Mouse (Mus musculus): ENCODE results near the gene Wdr45.
"Not testable (repeated sequence)": the region's sequence is repeated elsewhere in the genome, so short reads cannot be mapped to it uniquely, and the experiment has no call there.

The Wdr45 gene

DNA sequence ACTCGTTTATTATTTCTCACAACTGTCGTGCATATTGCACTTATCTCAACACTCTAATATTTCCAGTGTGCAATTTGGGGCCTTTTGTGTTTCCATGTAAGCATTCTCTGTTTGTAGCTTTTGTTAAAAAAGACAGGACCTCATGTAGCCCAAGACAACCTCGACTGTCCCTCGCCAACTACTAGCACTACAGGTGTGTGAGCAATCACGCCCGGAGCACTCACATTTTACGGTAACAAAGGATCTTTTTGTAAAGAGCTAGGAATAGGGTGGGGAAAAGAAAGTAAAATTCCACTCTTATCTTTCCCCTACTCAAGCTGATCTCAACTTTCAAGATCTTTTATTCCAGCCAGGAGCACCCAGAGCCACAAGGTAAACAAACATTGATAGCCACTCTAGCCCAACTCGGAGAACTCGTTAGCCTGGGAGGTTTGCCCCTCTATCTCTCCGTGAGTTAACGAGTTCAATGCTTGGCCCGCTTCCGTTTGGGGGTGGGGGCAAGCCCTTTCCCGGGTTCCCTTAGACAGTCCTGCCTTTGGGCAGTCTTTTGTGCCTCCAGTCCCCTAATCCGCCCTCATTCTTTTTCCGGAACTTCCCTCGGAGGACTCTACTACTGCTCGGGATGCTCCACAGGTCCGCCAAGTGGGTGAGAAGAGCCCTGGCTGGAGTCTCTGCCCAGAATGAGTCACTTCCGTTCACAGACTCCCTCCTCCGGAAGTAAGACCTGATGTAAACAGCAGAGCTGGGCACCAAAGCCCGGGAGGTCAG lies 7.6 kb downstream of the Wdr45 start, which contains the start of gene Gm45208:
Gm45208 (plus strand) TSS at position 732 of the 768 bp plus-strand sequence.
- peak; percentile 59 for DNase-seq (ENCODE audit: low read depth)

DNA sequence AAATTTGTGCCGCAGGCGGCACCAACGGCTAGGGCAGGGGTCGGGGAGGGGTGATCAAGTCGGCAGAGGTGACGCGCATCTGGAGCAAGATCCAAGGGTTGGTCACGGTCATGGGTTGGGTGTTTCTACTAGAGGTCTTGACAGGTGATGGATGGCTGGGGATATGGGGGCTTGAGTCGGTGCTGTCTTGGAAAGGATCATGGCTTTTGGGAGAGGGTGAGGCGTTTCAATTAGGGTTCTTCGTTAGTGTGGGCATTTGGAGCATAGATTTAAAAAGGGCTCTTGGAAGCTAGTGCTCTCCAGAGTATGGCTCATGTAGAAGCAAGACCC lies 8.1 kb downstream of the Wdr45 start:
- DNase-seq (ENCODE audit: low read depth): no peak

DNA sequence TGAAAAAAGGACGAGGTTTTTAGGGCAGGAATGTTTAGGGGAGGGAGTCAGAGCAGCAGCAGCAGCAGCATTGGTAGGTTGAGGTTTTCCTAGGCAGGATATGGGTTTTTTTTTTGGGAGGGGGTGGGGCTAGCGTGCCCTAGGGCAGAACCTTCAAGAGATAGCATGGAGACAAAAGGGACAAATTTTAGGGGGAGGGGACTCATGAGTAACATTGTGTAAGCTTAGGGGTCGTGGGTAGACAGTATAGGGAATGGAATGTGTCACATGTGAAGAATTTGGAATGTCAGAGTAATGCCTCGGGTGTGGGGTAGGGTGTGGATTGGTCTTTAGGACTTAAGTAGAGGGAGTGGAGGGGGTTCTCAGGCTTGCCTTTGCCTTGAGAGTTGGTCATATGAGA lies 8.6 kb downstream of the Wdr45 start:
- no peak for DNase-seq (ENCODE audit: low read depth)

DNA sequence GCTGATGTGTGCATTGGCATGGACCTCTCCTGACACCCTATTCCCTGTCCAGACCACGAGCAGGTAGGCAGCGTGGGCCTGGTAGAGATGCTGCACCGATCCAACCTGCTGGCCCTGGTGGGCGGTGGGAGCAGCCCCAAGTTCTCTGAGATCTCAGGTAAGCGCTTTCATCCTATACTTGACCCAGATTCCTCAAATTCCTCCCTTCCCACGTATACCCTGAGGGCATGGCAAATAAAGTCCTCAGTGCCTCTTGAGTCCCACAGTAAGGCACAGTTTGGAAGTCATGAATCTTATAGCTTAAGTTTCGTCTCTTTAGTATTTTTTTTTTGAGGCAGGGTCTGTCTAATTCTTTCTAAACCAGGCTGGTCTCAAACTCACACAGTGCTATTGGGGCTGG lies 10.0 kb downstream of the Wdr45 start:
- DNase-seq (ENCODE audit: low read depth): no peak

DNA sequence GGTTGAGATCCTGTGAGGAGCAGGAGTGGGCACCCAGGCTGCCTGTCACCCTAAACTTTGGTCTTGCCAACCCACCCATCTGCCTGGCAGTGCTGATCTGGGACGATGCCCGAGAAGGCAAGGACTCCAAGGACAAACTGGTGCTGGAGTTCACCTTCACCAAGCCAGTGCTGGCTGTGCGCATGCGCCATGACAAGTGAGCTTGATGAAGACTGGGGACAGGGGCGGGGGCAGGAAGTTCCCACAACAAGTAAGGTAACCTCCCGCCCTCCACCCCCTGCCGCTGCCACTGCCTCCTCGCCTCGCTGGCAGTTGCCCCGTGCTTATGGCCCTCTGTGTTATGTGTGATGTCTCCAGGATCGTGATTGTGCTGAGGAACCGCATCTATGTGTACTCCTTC lies 11.7 kb downstream of the Wdr45 start:
- DNase-seq (ENCODE audit: low read depth): no peak

DNA sequence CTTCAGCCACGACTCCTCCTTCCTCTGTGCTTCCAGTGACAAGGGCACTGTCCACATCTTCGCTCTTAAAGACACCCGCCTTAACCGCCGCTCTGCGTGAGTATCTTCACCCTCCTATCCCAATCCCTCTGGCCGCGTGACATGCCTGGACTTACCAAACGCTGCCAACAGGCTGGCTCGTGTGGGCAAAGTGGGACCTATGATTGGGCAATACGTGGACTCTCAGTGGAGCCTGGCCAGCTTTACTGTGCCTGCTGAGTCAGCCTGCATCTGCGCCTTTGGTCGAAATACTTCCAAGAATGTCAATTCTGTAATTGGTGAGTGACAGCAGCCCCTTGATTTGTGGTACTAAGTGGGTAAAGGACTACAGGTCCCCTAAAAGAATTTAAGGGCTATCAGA lies 13.0 kb downstream of the Wdr45 start:
- DNase-seq (ENCODE audit: low read depth): no peak

DNA sequence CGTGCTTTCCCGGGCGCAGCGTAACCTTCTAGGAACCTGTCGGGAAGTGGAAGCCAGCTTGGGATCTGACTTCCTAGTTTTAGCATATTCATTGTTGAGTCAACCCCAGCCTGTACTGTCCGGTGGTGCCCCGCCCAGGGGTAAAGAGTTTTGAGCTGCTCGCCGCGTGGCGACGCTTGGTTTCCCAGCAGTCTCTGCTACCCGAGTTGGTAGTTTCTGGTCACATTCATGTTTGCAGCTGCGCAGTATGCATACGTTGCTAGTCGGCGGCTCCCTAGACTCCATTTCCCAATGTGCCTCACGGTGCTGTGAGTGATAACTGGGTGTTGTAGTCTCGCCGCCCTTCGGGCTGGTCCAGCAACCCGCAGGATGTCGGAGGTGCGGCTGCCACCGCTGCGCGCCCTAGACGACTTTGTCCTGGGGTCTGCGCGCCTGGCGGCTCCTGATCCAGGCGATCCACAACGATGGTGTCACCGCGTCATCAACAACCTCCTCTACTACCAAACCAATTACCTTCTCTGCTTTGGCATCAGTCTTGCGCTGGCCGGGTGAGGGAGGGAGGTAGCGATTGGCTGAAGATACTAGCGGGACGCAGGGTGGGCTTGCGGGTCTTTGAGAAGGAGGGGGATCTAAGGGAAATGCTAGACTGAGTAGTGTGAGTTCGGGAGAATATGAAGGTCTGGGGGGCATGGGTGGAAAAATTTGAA lies 14.2 kb downstream of the Wdr45 start, which contains the start of gene Praf2:
Praf2 (plus strand) TSS at position 225 of the 707 bp plus-strand sequence.
- peak; percentile 73 for DNase-seq (ENCODE audit: low read depth)

DNA sequence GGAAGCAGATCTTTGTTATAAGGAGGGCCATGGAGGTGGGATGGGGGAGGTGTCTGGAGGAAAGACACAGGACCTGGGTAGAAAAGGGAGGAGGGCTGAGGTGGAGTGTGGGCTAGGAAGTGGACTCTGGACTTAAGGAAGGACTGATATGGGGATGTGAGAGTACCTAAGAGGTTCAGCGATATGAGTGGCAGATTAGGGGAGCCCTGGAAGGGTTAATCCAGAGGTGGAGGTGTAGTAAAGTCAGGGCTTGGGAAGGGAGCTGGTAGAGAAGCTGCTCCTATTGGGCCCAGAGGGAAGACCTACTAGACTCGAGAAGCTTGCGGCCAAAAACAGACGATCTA lies 14.8 kb downstream of the Wdr45 start:
- no peak for DNase-seq (ENCODE audit: low read depth)

DNA sequence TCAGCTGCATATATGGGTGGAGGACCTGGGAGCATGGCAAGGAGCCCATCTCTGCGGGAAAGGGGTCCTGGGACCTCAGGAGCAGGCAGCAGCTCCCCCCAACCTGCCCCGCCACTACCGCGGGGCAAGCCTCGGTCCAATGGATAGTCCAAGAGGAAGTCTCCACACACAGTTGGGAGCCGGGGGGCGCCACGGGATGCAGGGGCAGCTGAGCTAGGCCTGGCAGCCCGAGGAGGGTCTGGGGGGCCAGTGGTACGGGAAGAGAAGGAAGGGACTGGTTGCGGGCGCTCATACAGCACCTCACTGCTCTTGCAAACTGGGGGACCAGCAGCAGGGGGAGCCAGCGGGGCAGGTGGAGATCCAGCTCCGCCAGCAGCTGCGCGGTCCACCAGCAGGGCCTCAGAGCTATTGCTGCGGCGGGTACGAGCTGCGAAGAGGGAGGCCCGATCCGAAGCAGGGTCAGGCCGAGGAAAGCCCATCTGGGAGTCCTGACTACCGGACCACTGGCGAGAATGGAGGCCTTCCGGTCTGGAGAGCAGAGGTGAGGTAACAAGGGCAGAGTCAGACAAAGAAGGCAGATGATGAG lies 19.5 kb downstream of the Wdr45 start:
- DNase-seq (ENCODE audit: low read depth): peak; percentile 55

DNA sequence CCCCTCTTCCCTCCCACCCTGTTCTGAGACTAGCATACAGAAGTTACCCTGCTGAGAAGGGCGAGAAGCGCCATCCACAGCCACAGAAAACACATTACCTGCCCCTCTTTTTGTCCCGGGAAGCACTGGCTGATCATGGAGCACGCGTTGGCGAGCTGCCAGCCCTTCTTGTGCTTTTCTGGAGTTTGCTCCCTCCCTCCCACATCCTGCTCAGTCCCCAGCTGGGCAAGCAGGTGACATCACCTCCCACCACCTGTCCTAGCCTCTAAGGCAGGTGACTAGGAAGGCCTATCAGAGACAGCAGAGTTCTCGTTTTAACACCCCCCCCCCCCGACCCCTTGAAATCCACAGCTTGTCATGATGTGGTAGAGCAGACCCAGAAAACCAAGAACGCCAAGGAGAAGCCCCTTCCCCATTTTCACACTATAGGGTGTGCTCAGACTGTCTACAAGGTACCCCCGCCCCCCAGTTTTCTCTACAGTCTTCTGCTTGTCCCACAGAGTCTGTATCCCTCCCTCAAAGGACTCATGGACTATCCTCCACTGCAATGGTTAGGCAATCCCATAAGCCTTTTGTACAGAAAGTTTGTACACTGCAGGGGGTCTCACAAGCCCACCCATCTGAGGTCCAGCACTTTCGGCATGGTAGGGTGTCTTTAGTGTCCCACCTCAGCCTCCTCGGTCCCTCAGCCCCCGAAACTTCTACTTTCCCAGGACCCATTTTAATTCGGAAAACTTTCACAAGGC lies 25.4 kb downstream of the Wdr45 start:
- no peak for DNase-seq (ENCODE audit: low read depth)

DNA sequence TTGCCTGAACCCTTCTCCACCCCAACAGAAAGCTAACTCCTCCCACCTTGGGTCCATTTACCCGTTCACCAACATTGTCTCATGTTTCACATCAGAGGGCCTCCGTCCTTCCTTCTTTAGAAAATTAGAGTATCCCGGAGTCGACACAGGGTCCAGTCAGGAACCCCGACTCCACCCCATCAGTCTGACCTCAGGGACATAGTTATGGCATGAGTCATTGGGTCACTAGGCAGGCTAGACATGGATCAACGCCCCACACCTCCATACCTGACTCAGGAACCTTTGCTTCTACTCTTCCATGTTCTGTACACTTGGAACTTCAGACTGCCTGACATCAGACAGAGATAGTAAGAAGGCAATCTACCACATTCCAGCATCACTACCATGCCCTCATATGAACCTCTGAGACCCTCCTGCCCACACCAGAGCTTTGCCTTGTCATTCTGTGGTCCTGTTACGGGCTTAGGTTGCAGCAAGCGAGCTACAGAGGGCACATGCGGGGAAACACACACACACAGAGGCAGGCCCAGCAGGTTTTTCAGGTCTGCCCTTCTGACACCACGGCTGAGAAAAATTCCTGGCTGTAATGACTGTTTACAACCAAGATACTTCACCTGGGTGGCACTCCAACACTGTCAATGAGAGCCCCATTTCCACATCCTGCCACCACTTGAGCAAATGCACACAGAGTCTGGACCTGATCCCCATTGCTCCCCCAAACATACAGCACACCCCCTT lies 26.1 kb downstream of the Wdr45 start:
- no peak for DNase-seq (ENCODE audit: low read depth)

DNA sequence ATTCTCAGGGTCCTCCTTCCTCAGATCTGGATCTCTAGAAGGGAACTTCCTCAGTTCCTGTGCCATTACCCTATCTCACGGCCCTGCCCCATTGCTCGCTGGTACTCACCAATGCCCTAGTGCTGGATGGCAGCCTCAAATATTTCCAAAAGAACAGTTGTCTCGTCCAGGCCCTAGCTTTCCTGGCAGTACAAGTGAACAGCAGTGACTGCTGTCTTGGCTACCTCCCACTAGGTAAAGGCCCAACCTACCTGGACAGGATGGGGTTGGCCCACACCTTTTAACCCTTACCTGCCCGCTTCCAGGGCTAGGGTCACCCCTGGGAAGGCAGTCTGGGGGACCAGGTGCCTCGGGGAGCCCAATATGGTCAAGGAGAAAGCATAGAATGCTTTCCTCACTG lies 27.0 kb downstream of the Wdr45 start:
- DNase-seq (ENCODE audit: low read depth): no peak

DNA sequence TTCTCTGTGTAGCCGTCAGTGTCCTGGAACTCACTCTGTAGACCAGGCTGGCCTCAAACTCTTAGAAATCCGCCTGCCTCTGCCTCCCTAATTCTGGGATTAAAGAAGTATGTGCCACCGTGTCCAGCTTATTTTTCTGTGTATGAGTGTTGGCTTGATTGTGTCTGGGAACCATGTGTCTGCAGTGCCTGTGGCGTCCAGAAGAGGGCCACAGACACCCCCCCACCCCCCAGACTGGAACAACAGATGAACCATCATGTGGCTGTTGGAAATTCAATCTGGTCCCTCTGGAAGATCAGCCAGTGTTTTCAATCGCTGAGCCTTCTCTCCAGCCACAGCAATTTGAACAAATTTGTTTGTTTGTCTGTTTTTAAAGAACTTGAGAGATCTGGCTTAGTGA lies 29.3 kb downstream of the Wdr45 start:
- DNase-seq (ENCODE audit: low read depth): no peak

DNA sequence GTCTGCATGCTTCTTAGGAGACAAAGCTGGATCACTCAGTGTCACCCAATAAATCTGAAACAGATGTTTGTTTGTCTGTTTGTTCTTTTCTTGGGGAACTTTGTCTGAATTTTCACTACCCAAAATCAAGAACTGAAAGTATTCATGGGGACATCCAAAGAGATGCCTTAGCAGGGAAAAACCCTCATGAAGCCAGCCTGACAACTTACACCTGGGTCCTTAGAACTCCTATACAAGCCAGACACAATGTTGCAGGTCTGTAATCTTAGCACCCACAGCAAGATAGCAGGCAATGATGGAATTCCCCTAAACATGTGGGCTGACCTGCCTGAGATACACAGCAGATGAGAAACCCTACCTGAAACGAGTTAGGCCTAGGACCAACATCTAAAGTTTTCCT lies 30.8 kb downstream of the Wdr45 start:
- no peak for DNase-seq (ENCODE audit: low read depth)

DNA sequence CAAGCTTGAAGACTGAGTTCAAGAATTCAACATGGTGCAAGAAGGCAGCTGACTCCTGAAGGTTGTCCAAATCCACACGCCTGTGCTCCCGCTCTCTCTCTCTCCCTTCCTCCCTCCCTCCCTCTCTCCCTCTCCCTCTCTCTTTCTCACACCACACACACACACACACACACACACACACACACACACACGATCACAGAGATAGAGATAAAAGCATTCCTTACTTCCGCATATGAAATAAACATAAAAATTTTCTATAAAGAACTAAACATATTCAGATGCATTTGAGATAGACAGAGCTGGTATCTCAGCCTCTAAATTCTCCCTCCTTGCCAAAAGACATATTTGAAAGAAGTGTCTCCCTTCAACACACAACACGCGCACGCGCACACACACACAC lies 31.3 kb downstream of the Wdr45 start:
- DNase-seq (ENCODE audit: low read depth): no peak

DNA sequence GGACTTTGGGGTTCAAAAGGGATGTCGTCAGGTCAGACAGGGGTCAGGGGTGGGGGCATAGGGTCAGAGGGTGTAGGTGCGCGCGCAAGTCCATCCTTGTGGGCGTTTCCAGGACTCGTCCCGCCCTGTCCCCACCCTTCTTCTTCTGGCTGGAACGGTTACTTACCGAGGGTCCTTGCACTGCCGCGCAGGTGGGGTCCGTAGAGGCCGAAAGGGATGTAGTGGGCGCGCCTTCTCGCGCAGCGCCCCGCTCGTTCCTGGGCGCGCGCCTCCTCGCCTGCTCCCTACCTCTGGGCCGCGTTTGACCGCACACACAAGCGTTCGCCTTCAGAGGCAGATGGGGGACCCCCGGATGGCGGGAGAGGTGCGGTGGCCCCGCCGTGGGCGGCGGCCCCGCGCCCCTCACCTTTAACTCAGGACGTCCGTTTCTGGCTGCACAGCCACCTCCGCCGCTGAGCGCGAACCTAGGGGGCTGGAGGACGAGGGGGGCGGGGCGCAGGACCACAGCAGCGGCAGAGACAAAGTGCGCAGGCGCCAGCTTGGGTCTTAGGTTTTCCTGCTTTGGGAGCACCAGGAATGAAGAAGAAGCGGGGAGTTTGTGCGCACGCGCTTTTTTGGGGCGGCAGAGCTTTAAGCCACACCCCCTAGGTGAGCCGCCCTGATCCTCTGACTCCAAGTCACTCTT lies 36.4 kb downstream of the Wdr45 start, which contains the start of gene Ccdc120:
Ccdc120 (minus strand) TSS at position 474 of the 685 bp plus-strand sequence.
- DNase-seq (ENCODE audit: low read depth): no peak

DNA sequence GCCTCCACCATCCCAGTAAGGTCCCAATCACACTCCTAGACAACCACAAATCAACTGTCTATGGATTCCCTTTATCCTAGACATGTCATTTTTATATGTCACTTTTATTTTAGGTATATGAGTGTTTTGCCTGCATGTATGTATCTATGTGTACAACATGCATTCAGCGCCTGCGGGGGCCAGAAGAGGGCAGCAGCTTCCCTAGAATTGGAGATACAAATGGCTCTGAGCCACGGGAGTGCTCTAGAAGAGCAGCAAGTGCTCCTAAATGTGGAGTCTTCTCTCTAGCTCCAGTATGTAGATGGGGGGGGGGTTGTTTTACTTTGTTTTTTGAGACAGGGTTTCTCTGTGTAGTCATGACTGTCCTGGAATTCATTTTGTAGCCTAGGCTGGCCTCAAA lies 39.5 kb downstream of the Wdr45 start:
- not testable (repeated sequence) for DNase-seq (ENCODE audit: low read depth)

DNA sequence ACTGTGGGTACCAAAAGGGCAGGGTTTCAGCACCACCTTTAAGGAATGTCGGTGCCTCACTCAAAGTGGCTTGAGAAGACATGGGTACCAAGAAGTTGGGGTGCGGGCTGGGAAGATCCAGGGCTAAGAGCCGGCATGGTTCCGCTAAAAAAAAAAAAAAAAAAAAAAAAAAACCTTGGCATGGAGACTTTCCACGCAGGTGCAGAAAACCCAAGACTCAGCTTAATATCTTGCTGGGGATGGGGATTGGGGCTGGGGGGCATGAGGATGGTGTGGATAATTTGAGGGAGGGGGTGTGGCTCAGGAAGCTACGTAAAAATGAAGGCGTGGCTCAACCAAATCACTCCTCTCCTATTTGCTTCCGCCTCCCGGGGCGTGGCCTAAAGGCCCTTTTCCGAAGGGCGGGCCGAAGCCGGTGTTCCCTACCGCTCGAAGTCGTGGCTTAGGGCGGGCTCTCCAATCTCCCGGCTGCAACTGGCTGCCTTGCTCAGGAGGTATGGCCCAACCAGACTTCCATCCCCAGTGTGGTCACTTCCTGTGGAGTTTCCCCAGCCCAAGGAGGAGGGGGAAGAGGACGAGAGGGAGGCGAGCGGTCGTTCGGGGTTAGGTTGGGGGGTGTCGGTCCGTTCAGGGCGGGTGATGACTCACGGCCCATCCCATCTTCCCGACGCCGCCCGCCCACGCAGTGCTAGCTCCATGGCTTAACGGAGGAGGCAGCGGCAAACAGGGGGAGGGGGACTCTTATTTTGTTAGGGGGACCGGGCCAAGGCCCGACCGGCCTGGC lies 48.2 kb downstream of the Wdr45 start, which contains the start of gene Tfe3:
Tfe3 (plus strand) TSS at position 424 of the 784 bp plus-strand sequence.
- peak; percentile 80 for DNase-seq (ENCODE audit: low read depth)

DNA sequence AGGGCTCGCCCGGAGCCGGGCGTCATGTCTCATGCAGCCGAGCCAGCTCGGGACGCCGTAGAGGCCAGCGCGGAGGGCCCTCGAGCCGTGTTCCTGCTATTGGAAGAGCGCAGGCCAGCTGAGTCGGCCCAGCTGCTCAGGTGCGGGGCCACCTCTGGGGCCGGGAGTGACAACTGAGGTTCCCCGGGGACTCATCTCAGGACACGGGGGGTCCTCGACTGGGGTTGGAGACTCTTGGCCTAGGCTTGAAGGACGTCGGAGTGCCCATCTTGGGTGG lies 48.7 kb downstream of the Wdr45 start:
- no peak for DNase-seq (ENCODE audit: low read depth)

DNA sequence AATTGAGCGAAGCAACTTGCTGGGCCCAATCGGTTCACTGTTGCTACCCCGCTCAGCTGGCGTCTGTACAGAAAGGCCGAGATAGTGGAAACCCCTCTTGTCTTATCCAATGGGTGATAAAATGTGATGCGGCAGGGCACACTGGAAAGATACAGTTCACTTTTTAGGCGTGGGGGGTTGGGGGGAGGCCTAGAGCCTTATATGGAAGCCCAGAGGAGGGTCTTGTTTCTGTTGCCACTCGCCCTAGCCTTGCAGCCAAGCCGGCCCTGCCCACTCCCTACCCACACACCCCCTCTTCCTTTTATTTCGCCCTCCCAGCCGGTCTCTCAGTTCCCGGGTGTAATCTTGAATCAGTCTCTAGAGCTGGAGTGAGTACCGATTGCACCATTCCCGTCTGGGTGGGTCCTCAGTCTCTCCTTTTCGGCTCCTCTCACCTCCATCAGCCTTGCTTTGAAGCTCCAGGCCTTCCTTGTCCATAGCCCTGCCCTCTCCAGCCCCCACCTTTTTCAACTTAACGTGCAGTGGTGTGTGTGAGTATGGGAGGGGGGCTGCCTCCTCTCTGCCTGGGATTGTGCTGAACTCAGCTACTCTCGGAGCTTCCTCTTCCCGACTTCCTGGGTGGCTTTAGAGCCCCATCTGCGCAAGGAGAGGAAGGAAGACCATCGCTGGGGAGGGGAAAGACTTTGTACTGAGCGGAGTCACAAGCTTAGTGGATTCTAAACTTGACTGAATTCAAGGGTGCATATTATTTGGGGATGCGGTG lies 49.7 kb downstream of the Wdr45 start:
- no peak for DNase-seq (ENCODE audit: low read depth)

All from c-Kit-positive CD71-positive TER-119-negative erythroid progenitor cells, embryonic 14.5 days (primary cell).